Comparison of ENCODE assay signal across 17 mouse cellular contexts in genomic region chr14:26328562-26328961, GRCm38 (mm10).
DNase-seq lines count a peak whose midpoint lies in the region; ATAC-seq and TF ChIP-seq lines count a peak whose summit lies in the region.
"Had no signal": no experiment of that assay in that cellular context is flagged by ENCODE, and none has a peak within 500 bp of the region (broad histone marks: within the 10 kb centered on the region; RNA-seq: fewer than 3 reads in every experiment).

No protein-coding gene starts in this region.

- intact Hi-C loops in left cerebral cortex, postnatal 4 days (cut with DNase I): no loop called here
- intact Hi-C loops in left cerebral cortex, adult 2 months (cut with DNase I): no loop called here

- WGBS in forebrain, embryonic 13.5 days: 65% methylated on average over 6 of the region's 6 CpGs
- WGBS in forebrain, embryonic 10.5 days: 82% methylated on average over 6 of the region's 6 CpGs
- 10% methylated on average over 6 of the region's 6 CpGs for WGBS in cerebellum, adult 2 months
- WGBS in forebrain, postnatal 0 days: 48% methylated on average over 6 of the region's 6 CpGs

- H3K4me3 ChIP-seq in forebrain, embryonic 13.5 days: no peak overlapping the region
- no peak overlapping the region for H3K4me3 ChIP-seq in forebrain, embryonic 10.5 days
- H3K4me3 ChIP-seq in left cerebral cortex, adult 2 months: no peak overlapping the region
- H3K4me3 ChIP-seq in cerebellum, adult 2 months (replicated peaks; ENCODE audit: insufficient read depth, low read depth, low read length): no peak overlapping the region
- no peak overlapping the region for H3K4me3 ChIP-seq in forebrain, postnatal 0 days (ENCODE audit: low read depth, low read length)
- H3K4me3 ChIP-seq: gastrocnemius, adult 2 months; heart, embryonic 15.5 days; hindbrain, embryonic 15.5 days; limb, embryonic 15.5 days had no signal

- H3K4me1 ChIP-seq in forebrain, embryonic 13.5 days: no peaks in the 10 kb centered on the region
- peaks cover 8% of the 10 kb centered on the region; the same call in 1 of the 2 replicates for H3K4me1 ChIP-seq in forebrain, embryonic 10.5 days
- H3K4me1 ChIP-seq in cerebellum, adult 2 months (ENCODE audit: control insufficient read depth, insufficient read depth, low read length): no peaks in the 10 kb centered on the region
- no peaks in the 10 kb centered on the region for H3K4me1 ChIP-seq in forebrain, postnatal 0 days (ENCODE audit: insufficient read depth)
- H3K4me1 ChIP-seq: heart, embryonic 15.5 days; hindbrain, embryonic 15.5 days; limb, embryonic 15.5 days had no signal

- H3K9ac ChIP-seq in forebrain, embryonic 13.5 days: no peak overlapping the region
- H3K9ac ChIP-seq in forebrain, postnatal 0 days: no peak overlapping the region
- H3K9ac ChIP-seq: heart, embryonic 15.5 days; hindbrain, embryonic 15.5 days; limb, embryonic 15.5 days; liver, postnatal 0 days had no signal

- no peak for TF ChIP-seq CTCF in left cerebral cortex, adult 2 months (IDR thresholded peaks at IDR 0.05)
- TF ChIP-seq CTCF in cerebellum, adult 2 months (IDR thresholded peaks at IDR 0.05; ENCODE audit: borderline replicate concordance, insufficient read depth, low read depth, low read length): no peak
- TF ChIP-seq CTCF in forebrain, postnatal 0 days (IDR thresholded peaks at IDR 0.05; ENCODE audit: low read depth): no peak

- no peak for TF ChIP-seq POLR2A in cerebellum, adult 2 months (IDR thresholded peaks at IDR 0.05; ENCODE audit: borderline replicate concordance, insufficient read depth, low read length)

- H3K4me2 ChIP-seq in forebrain, embryonic 13.5 days: no peak overlapping the region
- H3K4me2 ChIP-seq in forebrain, postnatal 0 days (ENCODE audit: low read depth): no peak overlapping the region
- H3K4me2 ChIP-seq: heart, embryonic 15.5 days; hindbrain, embryonic 15.5 days; limb, embryonic 15.5 days; midbrain, embryonic 11.5 days had no signal

- 0 out of 2 replicates have a peak, but pooled peaks have one; percentile 21 for ATAC-seq in forebrain, embryonic 13.5 days
- ATAC-seq in forebrain, postnatal 0 days: peak; percentile 25; the same call in 1 of the 2 replicates
- no peak for ATAC-seq in activated CD4-positive, CD25-positive, alpha-beta regulatory T cell, adult 4 months
- ATAC-seq: liver, postnatal 0 days had no signal

- no peaks in the 10 kb centered on the region for H3K9me3 ChIP-seq in forebrain, embryonic 13.5 days (replicated peaks)
- H3K9me3 ChIP-seq in forebrain, embryonic 10.5 days: no peaks in the 10 kb centered on the region
- no peaks in the 10 kb centered on the region for H3K9me3 ChIP-seq in forebrain, postnatal 0 days (ENCODE audit: low read length)
- H3K9me3 ChIP-seq: heart, embryonic 15.5 days; hindbrain, embryonic 15.5 days; limb, embryonic 15.5 days had no signal

- no peak overlapping the region for H3K27ac ChIP-seq in forebrain, embryonic 13.5 days
- no peak overlapping the region for H3K27ac ChIP-seq in forebrain, embryonic 10.5 days
- H3K27ac ChIP-seq in left cerebral cortex, adult 2 months: no peak overlapping the region
- H3K27ac ChIP-seq in cerebellum, adult 2 months (ENCODE audit: insufficient read depth, low read length): no peak overlapping the region
- H3K27ac ChIP-seq in forebrain, postnatal 0 days (ENCODE audit: low read depth, low read length): no peak overlapping the region
- H3K27ac ChIP-seq: gastrocnemius, adult 2 months; heart, embryonic 15.5 days; hindbrain, embryonic 15.5 days; limb, embryonic 15.5 days had no signal

- no peaks in the 10 kb centered on the region for H3K36me3 ChIP-seq in forebrain, embryonic 13.5 days (ENCODE audit: poor library complexity, severe bottlenecking)
- no peaks in the 10 kb centered on the region for H3K36me3 ChIP-seq in forebrain, embryonic 10.5 days (replicated peaks)
- H3K36me3 ChIP-seq in forebrain, postnatal 0 days (ENCODE audit: insufficient read depth): no peaks in the 10 kb centered on the region
- H3K36me3 ChIP-seq: heart, embryonic 15.5 days; hindbrain, embryonic 15.5 days; limb, embryonic 15.5 days had no signal

- no peak for DNase-seq in forebrain, embryonic 10.5 days (ENCODE audit: extremely low spot score, low spot score)
- peak; percentile 78 for DNase-seq in left cerebral cortex, postnatal 4 days
- no peak for DNase-seq in left cerebral cortex, adult 2 months (ENCODE audit: extremely low spot score in 1 of 2, low spot score in 2 of 2)
- peak; percentile 21 to 40 for DNase-seq in cerebellum, adult 2 months
- DNase-seq in forebrain, postnatal 0 days: peak; percentile 58
- DNase-seq in right cerebral cortex, adult 2 months (ENCODE audit: low spot score in 2 of 2): no peak
- DNase-seq: gastrocnemius, adult 2 months; heart, adult 11 months; kidney, adult 2 months; liver, postnatal 0 days; lung, postnatal 36 days had no signal

- no peaks in the 10 kb centered on the region for H3K27me3 ChIP-seq in forebrain, embryonic 13.5 days
- H3K27me3 ChIP-seq in forebrain, embryonic 10.5 days (ENCODE audit: poor library complexity, severe bottlenecking): no peaks in the 10 kb centered on the region
- H3K27me3 ChIP-seq in cerebellum, adult 2 months (ENCODE audit: control insufficient read depth, insufficient read depth, low read length): no peaks in the 10 kb centered on the region
- H3K27me3 ChIP-seq in forebrain, postnatal 0 days (ENCODE audit: insufficient read depth, low read length): no peaks in the 10 kb centered on the region
- H3K27me3 ChIP-seq: heart, embryonic 15.5 days; hindbrain, embryonic 15.5 days; limb, embryonic 15.5 days had no signal

Comparison
In these comparisons a context has a peak if more than half of its experiments do, and no peak if none do; other contexts are left out.
1. DNase-seq: peak in left cerebral cortex, postnatal 4 days (single experiment), cerebellum, adult 2 months (2 of 2) and forebrain, postnatal 0 days (single experiment); none in forebrain, embryonic 10.5 days (single experiment), left cerebral cortex, adult 2 months (0 of 2) and right cerebral cortex, adult 2 months (0 of 2).